Mouse (Mus musculus) CH12.LX (cell line): ENCODE measurements around the gene Slc6a19. TPM values are rescaled to one million over a fixed set of nuclear protein-coding genes. Genes with fewer than 3 reads are reported as not detected.

Source experiments
- DNase-seq: peaks from one replicate; pipeline ENCODE4 v3.0.0-alpha.2; 2013; ENCODE audit errors: extremely low read depth
- H3K27ac ChIP-seq: 2 replicates; pipeline ENCODE4 v1.5.1; 2012; ENCODE audit warnings: low read depth, mild to moderate bottlenecking, control low read depth, moderate library complexity; ENCODE audit not compliant: insufficient read depth
- H3K27me3 ChIP-seq: replicated peaks from 2 replicates; pipeline ENCODE3; 2012; ENCODE audit warnings: inconsistent platforms
- H3K36me3 ChIP-seq, 2 experiments: replicated peaks in 1 of 2; 2 replicates each; pipeline versions ENCODE3 to v1.6.1; 2012; ENCODE audit warnings: inconsistent platforms in 1 of 2, low read length in 1 of 2, mild to moderate bottlenecking in 1 of 2, mixed read lengths in 1 of 2, moderate library complexity in 1 of 2; ENCODE audit not compliant: control insufficient read depth in 1 of 2, insufficient read depth in 1 of 2
- H3K4me1 ChIP-seq, 2 experiments: 2 replicates each; pipeline ENCODE4 v1.6.1; 2012; ENCODE audit warnings: inconsistent platforms in 1 of 2, moderate library complexity in 1 of 2; ENCODE audit not compliant: insufficient read depth in 2 of 2, control insufficient read depth in 1 of 2
- H3K4me2 ChIP-seq: 2 replicates; pipeline ENCODE4 v1.6.1; 2012; ENCODE audit warnings: low read depth, mild to moderate bottlenecking, control low read depth; ENCODE audit not compliant: poor library complexity, insufficient read depth, severe bottlenecking
- H3K4me3 ChIP-seq, 3 experiments: fragments of 150-350 bp in 1 of 3; sonication (generic) in 1 of 3; replicated peaks in 1 of 3; 2 replicates each; pipeline versions ENCODE3 to v1.5.1; 2011 to 2012; ENCODE audit warnings: low read depth in 2 of 3, low read length in 2 of 3, mild to moderate bottlenecking in 2 of 3, moderate library complexity in 2 of 3, control low read depth in 1 of 3, improper control_type of control experiment in 1 of 3, inconsistent platforms in 1 of 3, mixed read lengths in 1 of 3; ENCODE audit not compliant: poor library complexity in 1 of 3
- H3K79me2 ChIP-seq: replicated peaks from 2 replicates; pipeline ENCODE4 v1.6.1; 2012; ENCODE audit warnings: mild to moderate bottlenecking, moderate library complexity; ENCODE audit not compliant: control insufficient read depth, poor library complexity, insufficient read depth, severe bottlenecking; ENCODE audit errors: extremely low read depth
- H3K9ac ChIP-seq: 2 replicates; pipeline ENCODE4 v1.6.1; 2012; ENCODE audit warnings: low read depth, mild to moderate bottlenecking, control low read depth, moderate library complexity; ENCODE audit not compliant: insufficient read depth
- H3K9me3 ChIP-seq: replicated peaks from 2 replicates; pipeline ENCODE3; 2012; ENCODE audit warnings: low read length, inconsistent platforms, mixed read lengths
- CHD1 ChIP-seq: IDR thresholded peaks from 2 replicates; pipeline ENCODE4 v1.6.1; 2012; ENCODE audit warnings: low read depth, low read length, improper control_type of control experiment, inconsistent platforms
- CTCF ChIP-seq, 2 experiments: IDR thresholded peaks in 1 of 2; conservative IDR thresholded peaks in 1 of 2; 2 replicates each; pipeline ENCODE4 v1.5.1; 2011 to 2012; ENCODE audit warnings: low read depth in 2 of 2, low read length in 2 of 2, improper control_type of control experiment in 1 of 2, inconsistent platforms in 1 of 2, mild to moderate bottlenecking in 1 of 2, moderate library complexity in 1 of 2
- E2F4 ChIP-seq: IDR thresholded peaks from 2 replicates; pipeline ENCODE4 v1.6.1; 2011; ENCODE audit warnings: low read depth, low read length, improper control_type of control experiment; ENCODE audit not compliant: insufficient replicate concordance
- ELF1 ChIP-seq: IDR thresholded peaks from 2 replicates; pipeline ENCODE4 v1.6.1; 2014; ENCODE audit warnings: low read depth, mild to moderate bottlenecking, inconsistent platforms, low read length, improper control_type of control experiment
- ETS1 ChIP-seq: conservative IDR thresholded peaks from 2 replicates; pipeline ENCODE4 v1.6.1; 2012; ENCODE audit warnings: low read depth, mild to moderate bottlenecking, inconsistent platforms, low read length, improper control_type of control experiment, moderate library complexity
- HCFC1 ChIP-seq: IDR thresholded peaks from 2 replicates; pipeline ENCODE4 v1.6.1; 2012; ENCODE audit warnings: low read depth, mild to moderate bottlenecking, inconsistent platforms, low read length, improper control_type of control experiment
- JUN ChIP-seq: IDR thresholded peaks from 2 replicates; pipeline ENCODE4 v1.6.1; 2011; ENCODE audit warnings: low read depth, mild to moderate bottlenecking, low read length, improper control_type of control experiment, moderate library complexity; ENCODE audit not compliant: insufficient read depth
- JUND ChIP-seq: conservative IDR thresholded peaks from 2 replicates; pipeline ENCODE4 v1.6.1; 2011; ENCODE audit warnings: low read depth, low read length, improper control_type of control experiment
- KAT2A ChIP-seq: IDR thresholded peaks from 2 replicates; pipeline ENCODE4 v1.6.1; 2012; ENCODE audit warnings: low read length, improper control_type of control experiment, inconsistent platforms; ENCODE audit not compliant: insufficient replicate concordance
- MAFK ChIP-seq: IDR thresholded peaks from 2 replicates; pipeline ENCODE4 v1.6.1; 2011; ENCODE audit warnings: low read length, improper control_type of control experiment; ENCODE audit not compliant: insufficient replicate concordance
- MEF2A ChIP-seq: IDR thresholded peaks from 2 replicates; pipeline ENCODE4 v1.6.1; 2014; ENCODE audit warnings: low read depth, mild to moderate bottlenecking, inconsistent platforms, low read length, improper control_type of control experiment, borderline replicate concordance
- NELFE ChIP-seq: IDR thresholded peaks from 2 replicates; pipeline ENCODE4 v1.6.1; 2011; ENCODE audit warnings: low read depth, low read length, improper control_type of control experiment
- NRF1 ChIP-seq: IDR thresholded peaks from 2 replicates; pipeline ENCODE4 v1.6.1; 2014; ENCODE audit warnings: low read depth, mild to moderate bottlenecking, inconsistent platforms, low read length, improper control_type of control experiment, moderate library complexity
- POLR2A ChIP-seq: IDR thresholded peaks from 2 replicates; pipeline ENCODE4 v1.6.1; 2011; ENCODE audit warnings: low read depth, mild to moderate bottlenecking, improper control_type of control experiment, low read length
- RAD21 ChIP-seq: IDR thresholded peaks from 2 replicates; pipeline ENCODE4 v1.6.1; 2011; ENCODE audit warnings: low read depth, mild to moderate bottlenecking, low read length, improper control_type of control experiment, moderate library complexity
- SIN3A ChIP-seq: IDR thresholded peaks from 2 replicates; pipeline ENCODE4 v1.6.1; 2012; ENCODE audit warnings: low read length, improper control_type of control experiment, inconsistent platforms
- TBP ChIP-seq: conservative IDR thresholded peaks from 2 replicates; pipeline ENCODE4 v1.6.1; 2011; ENCODE audit warnings: low read depth, low read length, improper control_type of control experiment
- USF1 ChIP-seq: IDR thresholded peaks from 2 replicates; pipeline ENCODE4 v1.6.1; 2014; ENCODE audit warnings: low read depth, mild to moderate bottlenecking, inconsistent platforms, low read length, improper control_type of control experiment
- USF2 ChIP-seq: conservative IDR thresholded peaks from 2 replicates; pipeline ENCODE4 v1.6.1; 2011; ENCODE audit warnings: low read depth, low read length, improper control_type of control experiment
- ZKSCAN1 ChIP-seq: IDR thresholded peaks from 2 replicates; pipeline ENCODE4 v1.6.1; 2012; ENCODE audit warnings: low read depth, inconsistent platforms, low read length, improper control_type of control experiment, borderline replicate concordance
- ZMIZ1 ChIP-seq: IDR thresholded peaks from 2 replicates; pipeline ENCODE4 v1.6.1; 2012; ENCODE audit warnings: low read depth, mild to moderate bottlenecking, inconsistent platforms, low read length, improper control_type of control experiment
- ZNF384 ChIP-seq: IDR thresholded peaks from 2 replicates; pipeline ENCODE4 v1.6.1; 2012; ENCODE audit warnings: low read depth, low read length, improper control_type of control experiment, inconsistent platforms
- dilution Hi-C: fragments of 300-500 bp; cut with MboI; formaldehyde crosslinking; loops from 2 replicates; pipeline ENCODE4 v1.14.3; 2020; ENCODE audit warnings: low sequenced_read_pairs; ENCODE audit not compliant: extremely low pct_unique_long_range_greater_than_20kb, extremely low pct_ligation_motif_present
- in situ Hi-C: fragments of 300-500 bp; cut with MboI; formaldehyde crosslinking; loops from 3 replicates; pipeline ENCODE4 v1.14.3; 2019; ENCODE audit warnings: low sequenced_read_pairs, low pct_ligation_motif_present, low pct_unique_long_range_greater_than_20kb, mixed read lengths
- polyA plus RNA-seq: library from polyadenylated mRNA; unstranded; fragments of >175 nt; gene quantifications from 2 replicates; pipeline ENCODE4 v1.2.1, GENCODE M21; 2012; ENCODE audit warnings: low read depth; ENCODE audit not compliant: insufficient read length
- total RNA-seq, 2 experiments: library from RNA; depleted of rRNA; stranded (reverse); fragments of 300-350 nt in 1 of 2; fragments of >200 nt in 1 of 2; gene quantifications; 2 replicates each; pipeline ENCODE4 v1.2.3; 2012 to 2014

Gene Slc6a19
- total and polyA plus RNA-seq, 3 experiments: 0.13 TPM; not detected in 1

GRCm38 (mm10) chr13:73700554-73700953, 4.1 kb downstream of the Slc6a19 start:
- no peaks in the 10 kb centered on the region for H3K9me3 ChIP-seq

GRCm38 (mm10) chr13:73699714-73700113, 5.0 kb downstream of the Slc6a19 start:
- no peak for TF ChIP-seq USF1
- no peak for TF ChIP-seq NRF1
- TF ChIP-seq ZKSCAN1: no peak
- no peak for TF ChIP-seq NELFE
- dilution Hi-C loops: no loop called here
- no peak overlapping the region for H3K4me3 ChIP-seq

More at GRCm38 (mm10) chr13:73700554-73700953, 4.1 kb downstream of the Slc6a19 start:
- in situ Hi-C loops: no loop called here
- Histone ChIP-seq H3K4me1 (no peaks in the 10 kb centered on the region), H3K4me3 (no peak overlapping the region), H3K79me2 (no peaks in the 10 kb centered on the region), H3K9ac (no peak overlapping the region), H3K36me3 (no peaks in the 10 kb centered on the region), H3K27ac (no peak overlapping the region), H3K27me3 (peaks cover 51% of the 10 kb centered on the region), H3K4me2 (no peak overlapping the region)
- DNase-seq: no peak
- no peak for TF ChIP-seq MEF2A
- no peak for TF ChIP-seq CHD1
- TF ChIP-seq USF2: no peak
- no peak for TF ChIP-seq E2F4
- no peak for TF ChIP-seq JUND
- no peak for TF ChIP-seq SIN3A
- no peak for TF ChIP-seq ETS1
- TF ChIP-seq ZMIZ1: no peak
- no peak for TF ChIP-seq TBP
- TF ChIP-seq ELF1: no peak
- no peak for TF ChIP-seq MAFK
- no peak for TF ChIP-seq ZNF384
- TF ChIP-seq NELFE: no peak
- TF ChIP-seq POLR2A: no peak
- TF ChIP-seq RAD21: no peak
- no peak for TF ChIP-seq JUN
- no peak for TF ChIP-seq USF1
- no peak for TF ChIP-seq HCFC1
- TF ChIP-seq CTCF (conservative IDR thresholded peaks at IDR 0.05 in 1 of 2, IDR thresholded peaks at IDR 0.05 in 1 of 2; ENCODE audit: low read depth in 2 of 2, low read length in 2 of 2): no peak
- no peak for TF ChIP-seq KAT2A
- dilution Hi-C loops: no loop called here

More at GRCm38 (mm10) chr13:73699714-73700113, 5.0 kb downstream of the Slc6a19 start:
- Histone ChIP-seq H3K9ac (no peak overlapping the region), H3K4me1 (no peaks in the 10 kb centered on the region), H3K27ac (no peak overlapping the region), H3K9me3 (no peaks in the 10 kb centered on the region), H3K27me3 (peaks cover 55% of the 10 kb centered on the region), H3K79me2 (no peaks in the 10 kb centered on the region), H3K4me2 (no peak overlapping the region), H3K36me3 (no peaks in the 10 kb centered on the region)
- in situ Hi-C loops: no loop called here
- no peak for DNase-seq
